In the genomic region with DNA sequence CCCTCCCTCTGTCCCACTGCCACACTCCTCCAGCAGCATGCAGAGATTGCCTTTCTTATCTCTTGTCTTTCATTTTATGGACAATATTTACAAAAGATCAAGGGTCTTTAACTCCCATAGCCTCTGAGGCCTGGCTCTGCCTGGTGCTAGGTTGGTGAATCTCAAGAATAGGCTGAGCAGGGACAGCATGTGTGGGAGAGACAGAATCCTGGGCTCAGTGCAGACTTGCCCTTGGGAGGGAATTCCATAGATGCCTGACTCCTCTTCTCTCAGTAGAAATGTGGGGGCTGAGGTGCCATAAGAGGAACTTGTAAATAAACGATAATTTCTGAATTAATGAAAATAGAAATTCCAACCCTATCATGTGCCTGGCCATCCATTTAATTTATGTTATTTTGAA, we compare ENCODE assay signal across 23 mouse cellular contexts. TPM values are rescaled to one million over a fixed set of nuclear protein-coding genes. Genes with fewer than 3 reads are reported as not detected.
"Had no signal": no experiment of that assay in that cellular context is flagged by ENCODE, and none has a peak within 500 bp of the region (broad histone marks: within the 10 kb centered on the region; RNA-seq: fewer than 3 reads in every experiment).

No protein-coding gene starts in this region.

- H3K27ac ChIP-seq: layer of hippocampus, adult 2 months; limb, embryonic 10.5 days; limb, embryonic 13.5 days; liver, embryonic 13.5 days; macrophage; midbrain, embryonic 12.5 days; midbrain, embryonic 15.5 days; neural tube, embryonic 12.5 days; neural tube, embryonic 15.5 days; stomach, postnatal 0 days had no signal

- ATAC-seq: intestine, postnatal 0 days; lung, postnatal 0 days; midbrain, embryonic 15.5 days had no signal

- H3K9ac ChIP-seq: limb, embryonic 13.5 days; liver, embryonic 13.5 days; lung, embryonic 14.5 days; midbrain, embryonic 12.5 days; midbrain, embryonic 15.5 days; neural tube, embryonic 12.5 days; neural tube, embryonic 15.5 days had no signal

- H3K27me3 ChIP-seq: limb, embryonic 13.5 days; liver, embryonic 13.5 days; midbrain, embryonic 12.5 days; midbrain, embryonic 15.5 days; neural tube, embryonic 12.5 days; neural tube, embryonic 15.5 days had no signal

- H3K4me1 ChIP-seq: limb, embryonic 10.5 days; limb, embryonic 13.5 days; midbrain, embryonic 12.5 days; midbrain, embryonic 15.5 days; neural tube, embryonic 12.5 days; neural tube, embryonic 15.5 days had no signal

- DNase-seq: layer of hippocampus, adult 9-11 months; liver, embryonic 13.5 days; lung, embryonic 14.5 days; right cerebral cortex, adult 18-20 months; right cerebral cortex, postnatal 14 days; right cerebral cortex, postnatal 4 days; thymus, adult 18-20 months; thymus, postnatal 36 days had no signal

- H3K4me2 ChIP-seq: limb, embryonic 13.5 days; liver, embryonic 13.5 days; lung, embryonic 14.5 days; midbrain, embryonic 12.5 days; midbrain, embryonic 15.5 days; neural tube, embryonic 12.5 days; neural tube, embryonic 15.5 days had no signal

- H3K4me3 ChIP-seq: layer of hippocampus, adult 2 months; limb, embryonic 10.5 days; limb, embryonic 13.5 days; liver, embryonic 13.5 days; midbrain, embryonic 12.5 days; midbrain, embryonic 15.5 days; neural tube, embryonic 12.5 days; neural tube, embryonic 15.5 days had no signal

- H3K9me3 ChIP-seq: limb, embryonic 10.5 days; limb, embryonic 13.5 days; liver, embryonic 13.5 days; midbrain, embryonic 12.5 days; midbrain, embryonic 15.5 days; neural tube, embryonic 12.5 days; neural tube, embryonic 15.5 days had no signal

- H3K36me3 ChIP-seq: limb, embryonic 10.5 days; limb, embryonic 13.5 days; liver, embryonic 13.5 days; midbrain, embryonic 12.5 days; midbrain, embryonic 15.5 days; neural tube, embryonic 12.5 days; neural tube, embryonic 15.5 days had no signal

RNA-seq across cellular contexts. Expression of a gene that starts 7.0 kb away (rescaled TPM):
- polyA plus RNA-seq: intestine, embryonic 14.5 days; limb, embryonic 10.5 days; limb, embryonic 13.5 days; liver, adult 2 months; lung, embryonic 14.5 days; macrophage; midbrain, embryonic 15.5 days; neural tube, embryonic 12.5 days; neural tube, embryonic 15.5 days; stomach, embryonic 14.5 days had no signal

RNA-seq across cellular contexts. Expression of a gene that starts 7.0 kb away (rescaled TPM):
- polyA plus RNA-seq: limb, embryonic 10.5 days; limb, embryonic 13.5 days; midbrain, embryonic 15.5 days; neural tube, embryonic 15.5 days; stomach, embryonic 14.5 days had no signal

RNA-seq across cellular contexts. Expression of a gene that starts 9.6 kb away (rescaled TPM):
- polyA plus RNA-seq: liver, embryonic 13.5 days; liver, embryonic 16.5 days; lung, embryonic 14.5 days; midbrain, embryonic 12.5 days; stomach, embryonic 14.5 days; stomach, postnatal 0 days had no signal
